Mouse (Mus musculus) cerebral cortex, adult 2 months (tissue): ENCODE measurements around the gene Pip5kl1.

ENCODE experiments used
- WGBS: fragments of 180-500 bp; shearing (Covaris S2); methylation state at CpG from one replicate; pipeline ENCODE4 v1.1.7; 2018; 5-methylcytosine and 5-hydroxymethylcytosine counted together

The Pip5kl1 gene

DNA sequence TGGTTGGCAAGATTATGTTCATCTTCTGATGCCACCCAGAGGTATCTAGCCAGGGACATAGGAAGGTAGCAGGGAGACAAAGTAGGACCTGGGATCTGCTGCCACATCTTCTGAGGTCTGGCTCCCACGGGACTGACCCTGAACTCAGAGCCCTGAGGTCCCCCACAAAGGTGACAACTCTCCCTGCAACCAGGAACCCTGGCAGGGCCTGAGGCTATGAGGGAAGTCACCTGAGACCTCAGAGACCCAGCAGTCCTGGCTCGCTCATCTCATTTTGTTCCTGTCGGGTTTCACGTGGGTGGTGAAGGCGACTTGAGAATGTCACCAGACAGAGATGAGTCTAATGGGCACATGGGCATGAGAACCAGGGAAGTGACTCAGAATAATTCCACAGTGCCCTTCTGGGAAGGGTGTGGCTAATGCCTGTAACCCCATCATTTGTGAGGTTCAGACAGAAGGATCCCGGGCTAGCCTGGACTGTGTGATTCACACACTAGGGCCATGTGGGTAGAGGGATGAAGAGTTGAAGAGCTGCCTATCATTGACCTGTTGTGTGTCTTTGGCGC, 10.6 kb downstream of the Pip5kl1 start:
- 85% methylated on average over 7 of the region's 7 CpGs for WGBS

GRCm38 (mm10) chr2:32586871-32587351, 12.3 kb downstream of the Pip5kl1 start, which contains the start of gene St6galnac4:
Gene St6galnac4 (plus strand): TSS chr2:32587095.
- WGBS, result under 1% methylated on average over 37 of the region's 38 CpGs

GRCm38 (mm10) chr2:32587731-32588321, 13.2 kb downstream of the Pip5kl1 start:
- WGBS, result 21% methylated on average over 9 of the region's 9 CpGs

- 24% methylated on average over 11 of the region's 11 CpGs for WGBS
Measured at GRCm38 (mm10) chr2:32589213-32589795, 14.7 kb downstream of the Pip5kl1 start.

DNA sequence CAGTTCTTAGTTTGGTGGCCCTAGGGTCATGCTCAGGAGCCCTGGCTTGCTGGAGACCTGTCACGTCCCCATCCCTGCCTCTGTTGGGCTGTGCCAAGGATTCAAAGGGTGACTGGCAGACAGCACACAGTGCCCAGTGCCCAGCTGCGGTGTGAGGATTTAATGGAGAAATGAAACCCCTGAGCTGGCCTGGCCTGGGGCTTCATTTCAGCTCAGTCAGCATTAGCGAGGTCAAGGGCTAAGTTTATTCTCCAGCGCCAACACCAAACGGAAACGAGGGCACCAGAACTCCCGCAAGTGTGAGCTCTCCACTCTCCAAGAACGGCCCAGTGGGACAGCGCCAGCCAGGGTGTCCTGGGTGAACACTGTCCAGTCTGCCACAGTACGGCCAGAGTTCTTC, 15.6 kb downstream of the Pip5kl1 start:
- 74% methylated on average over 10 of the region's 10 CpGs for WGBS

DNA sequence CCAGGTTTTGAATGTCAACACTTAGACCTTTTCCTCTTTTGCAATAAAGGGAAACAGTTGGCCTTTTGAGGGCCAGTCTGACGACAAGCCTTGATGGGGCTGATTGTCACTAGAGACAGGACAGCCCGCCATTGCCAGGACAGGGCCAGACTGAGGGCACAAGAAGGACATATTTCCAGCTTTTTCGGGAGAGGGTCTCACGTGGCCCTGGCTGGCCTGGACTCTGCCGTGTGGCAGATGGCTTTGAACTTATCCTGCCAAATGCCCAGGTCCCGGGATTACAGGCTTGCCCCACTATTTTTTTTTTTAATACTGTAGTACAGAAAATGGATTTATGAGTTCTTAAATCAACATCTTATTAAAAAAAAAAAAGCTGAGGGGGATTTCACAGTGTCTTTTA, 16.7 kb downstream of the Pip5kl1 start:
- WGBS, result 83% methylated on average over 6 of the region's 6 CpGs

DNA sequence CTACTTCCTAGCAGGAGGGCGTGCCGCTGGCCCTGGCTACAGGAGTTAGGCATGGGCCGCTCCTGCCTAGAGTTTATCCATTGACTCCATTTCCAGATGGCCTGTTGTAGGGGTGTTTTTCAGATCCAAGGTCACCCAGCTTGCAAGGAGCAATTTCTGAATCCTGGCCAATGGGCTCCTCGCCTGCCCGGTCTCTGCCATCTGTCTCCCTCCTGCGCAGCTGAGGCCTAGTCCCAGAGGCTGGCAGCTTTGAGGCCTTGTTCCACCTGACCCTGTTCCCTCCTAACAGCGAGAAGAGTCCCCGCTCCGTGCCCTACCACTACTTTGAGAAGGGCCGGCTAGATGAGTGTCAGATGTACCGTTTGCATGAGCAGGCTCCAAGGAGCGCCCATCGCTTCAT, 22.1 kb downstream of the Pip5kl1 start:
- 80% methylated on average over 13 of the region's 13 CpGs for WGBS

GRCm38 (mm10) chr2:32597248-32597647, 22.7 kb downstream of the Pip5kl1 start:
- 90% methylated on average over 5 of the region's 5 CpGs for WGBS

DNA sequence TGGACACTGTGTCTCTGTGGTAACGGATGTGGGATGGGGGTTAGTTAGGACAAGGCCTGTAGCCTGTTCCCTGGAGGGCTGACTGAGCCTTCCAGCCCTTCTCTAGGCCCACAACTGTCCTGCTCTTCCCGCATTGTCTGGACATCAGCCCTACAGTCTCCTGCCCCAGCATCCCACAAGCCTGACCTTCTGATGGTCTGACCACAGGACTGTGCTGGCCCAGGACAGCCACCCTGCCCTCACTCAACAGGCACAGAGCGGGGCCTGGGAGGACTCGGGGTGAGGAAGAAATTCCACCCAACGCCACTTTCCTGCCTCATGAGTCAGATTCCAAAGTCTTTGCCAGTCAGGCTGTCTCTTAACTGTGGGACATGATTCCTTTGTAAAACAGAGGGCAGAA, 23.1 kb downstream of the Pip5kl1 start:
- 92% methylated on average over 5 of the region's 5 CpGs for WGBS

- WGBS, result 78% methylated on average over 8 of the region's 8 CpGs
Measured at GRCm38 (mm10) chr2:32598506-32598905, 23.9 kb downstream of the Pip5kl1 start.

- WGBS, result 92% methylated on average over 3 of the region's 3 CpGs
Measured at GRCm38 (mm10) chr2:32599409-32599808, 24.8 kb downstream of the Pip5kl1 start, which contains the start of gene St6galnac6. Gene St6galnac6 (plus strand): TSS chr2:32599709.

DNA sequence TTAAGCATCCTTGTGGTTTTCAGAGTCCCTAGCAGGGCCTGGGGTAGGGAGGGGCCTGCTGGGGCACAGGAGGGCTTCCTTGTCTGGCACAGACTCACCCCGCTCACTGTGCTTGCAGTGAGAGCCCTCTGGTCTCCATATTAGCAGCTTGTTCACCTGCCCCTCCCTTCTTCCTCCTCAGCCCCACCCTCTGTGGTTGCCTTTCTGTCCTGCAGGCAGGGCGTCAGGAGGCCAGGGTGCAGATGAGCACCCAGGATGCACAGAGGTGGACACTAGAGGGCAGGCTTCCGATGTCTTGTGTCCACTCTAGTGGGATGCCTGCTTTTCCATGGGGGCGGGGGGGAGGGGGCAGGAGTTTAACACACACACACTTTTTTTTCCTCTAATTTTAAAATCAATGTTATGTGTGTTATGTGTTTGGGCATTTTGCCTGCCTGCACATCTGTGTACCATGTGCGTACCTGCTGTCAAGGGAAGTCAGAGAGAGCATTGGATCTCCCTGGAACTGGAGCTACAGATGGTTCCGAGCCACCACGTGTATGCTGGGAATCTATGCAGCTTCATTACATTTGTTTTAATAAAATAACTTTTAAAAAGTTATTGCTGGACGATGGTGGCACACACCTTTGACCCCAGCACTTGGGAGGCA, 26.9 kb downstream of the Pip5kl1 start:
- 33% methylated on average over 8 of the region's 8 CpGs for WGBS

- WGBS, result under 1% methylated on average over 11 of the region's 11 CpGs
Measured at GRCm38 (mm10) chr2:32602600-32603054, 28.0 kb downstream of the Pip5kl1 start.

GRCm38 (mm10) chr2:32604631-32605030, 30.0 kb downstream of the Pip5kl1 start:
- WGBS, result 46% methylated on average over 10 of the region's 10 CpGs

DNA sequence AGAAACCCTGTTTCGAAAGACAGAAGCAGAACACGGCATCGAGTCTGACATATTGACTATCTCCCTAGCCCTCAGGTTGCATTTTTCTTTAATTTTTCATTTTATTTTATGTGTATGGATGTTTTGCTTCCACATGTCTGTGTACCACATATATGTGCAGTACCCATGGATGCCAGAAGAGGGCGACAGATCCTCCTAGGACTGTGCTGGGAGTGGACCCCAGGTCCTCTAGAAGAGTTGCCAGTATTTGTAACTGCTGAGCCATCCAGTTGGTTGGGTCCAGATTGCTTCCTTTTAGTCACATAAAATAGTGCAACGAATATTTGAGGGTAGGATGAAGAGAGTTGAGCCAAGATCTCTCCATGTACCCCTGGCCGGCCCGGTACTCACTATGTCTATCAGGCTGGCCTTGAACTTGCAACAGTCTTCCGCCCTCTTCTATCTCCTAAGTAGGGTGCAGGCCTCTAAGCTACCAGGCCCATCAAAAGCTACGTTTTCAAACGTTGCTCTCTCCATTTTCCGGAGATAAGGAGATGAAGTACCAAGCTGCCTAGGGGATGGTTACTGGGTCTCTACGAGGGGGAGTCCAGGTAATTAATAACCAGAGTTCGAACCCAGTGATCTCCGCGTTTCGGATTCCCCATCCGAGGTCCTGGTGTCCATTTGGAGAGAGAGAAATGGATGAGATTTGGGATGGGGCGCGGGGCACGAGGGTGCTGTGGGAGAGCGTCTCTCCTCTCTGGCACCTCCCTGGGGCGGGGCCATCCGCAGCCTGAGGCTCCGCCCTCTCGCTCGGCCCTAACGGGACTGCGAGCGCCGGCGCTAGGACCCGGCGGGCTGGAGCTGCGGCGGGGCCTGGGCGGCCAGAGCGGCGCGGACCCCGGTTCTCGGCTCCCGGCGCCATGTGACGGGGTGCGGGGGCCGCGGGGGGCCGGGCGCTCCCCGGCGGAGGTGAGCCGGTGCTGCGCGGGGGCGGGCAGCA, 31.9 kb downstream of the Pip5kl1 start:
- 12% methylated on average over 53 of the region's 55 CpGs for WGBS

DNA sequence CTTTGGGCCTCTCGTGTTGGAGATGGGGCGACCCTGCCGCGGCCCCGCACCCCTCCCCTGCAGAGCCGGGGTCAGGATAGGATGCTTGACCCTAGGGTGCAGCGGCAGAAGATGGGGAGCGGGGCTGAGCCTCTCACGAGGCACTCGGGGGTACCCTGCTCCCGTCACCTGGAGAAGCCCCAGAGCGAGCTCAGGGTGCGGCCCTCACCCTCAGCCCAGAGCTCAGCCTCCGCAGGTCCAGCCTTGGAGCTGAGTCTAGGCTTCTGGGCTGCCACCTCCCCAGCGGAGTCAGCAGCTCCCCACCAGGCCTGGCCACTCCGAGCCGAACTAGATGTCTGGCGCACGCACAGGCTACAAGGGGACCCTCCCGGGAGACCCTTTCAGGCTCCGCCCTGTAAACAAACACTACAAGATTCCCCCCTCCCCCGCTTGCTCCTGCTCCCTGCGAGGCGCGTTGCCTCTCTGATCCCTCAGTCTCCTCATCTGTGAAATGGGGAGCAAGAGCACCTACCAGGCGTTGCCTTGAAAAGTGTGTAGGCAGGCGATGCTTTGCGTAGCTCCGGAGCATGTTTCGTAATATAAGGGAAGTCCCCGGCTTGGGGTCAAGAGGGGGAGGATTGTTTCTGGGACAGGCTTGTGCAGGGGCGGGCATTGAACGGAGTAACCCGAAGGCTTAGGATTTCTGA, 32.8 kb downstream of the Pip5kl1 start:
- 6% methylated on average over 34 of the region's 34 CpGs for WGBS

DNA sequence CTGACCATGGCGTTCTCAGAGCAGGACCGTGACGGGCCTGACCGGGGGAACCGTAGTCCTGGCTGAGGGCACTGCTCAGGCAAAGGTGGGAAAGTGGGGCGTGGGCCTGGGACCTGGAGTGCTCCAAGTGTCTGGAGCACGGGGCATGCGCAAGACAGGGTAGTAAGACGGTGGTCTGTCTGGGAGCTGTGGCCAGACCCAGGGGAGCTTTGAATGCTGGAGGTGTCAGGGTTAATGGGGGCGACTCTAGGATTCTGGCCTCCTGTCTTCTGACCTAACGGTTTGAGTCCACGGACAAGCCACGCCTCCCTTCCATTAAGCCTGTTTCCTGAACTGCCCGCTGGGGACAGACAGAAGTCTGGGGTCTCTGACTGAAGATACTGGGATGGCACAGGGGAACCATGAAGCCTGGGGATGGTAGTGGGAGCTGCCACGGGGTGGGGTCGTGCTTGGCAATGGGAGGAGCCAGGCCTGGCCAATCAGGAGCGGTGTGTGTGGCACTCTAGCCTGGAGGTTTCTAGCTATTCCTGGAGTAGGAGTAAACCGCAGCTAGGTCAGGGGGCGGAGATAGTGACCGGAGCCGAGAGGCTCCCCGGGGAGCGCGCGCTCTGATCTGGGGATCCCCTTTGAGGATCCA, 33.7 kb downstream of the Pip5kl1 start:
- 14% methylated on average over 25 of the region's 25 CpGs for WGBS

- 62% methylated on average over 18 of the region's 18 CpGs for WGBS
Measured at GRCm38 (mm10) chr2:32608778-32609435, 34.3 kb downstream of the Pip5kl1 start.

GRCm38 (mm10) chr2:32610610-32611229, 36.1 kb downstream of the Pip5kl1 start:
- WGBS, result 8% methylated on average over 23 of the region's 23 CpGs
